Mouse (Mus musculus) layer of hippocampus, adult 2 months (tissue): ENCODE measurements around the gene Cldn2. TPM values are rescaled to one million over a fixed set of nuclear protein-coding genes. Genes with fewer than 3 reads are reported as not detected.

Experiments
- DNase-seq, 2 experiments: peaks; one replicate each; pipeline ENCODE4 v3.0.0; 2022; ENCODE audit warnings: low spot score in 2 of 2
- H3K27ac ChIP-seq: fragments of 200-600 bp; 2 replicates; pipeline ENCODE4 v1.8.1; 2022
- H3K4me3 ChIP-seq: fragments of 200-600 bp; 2 replicates; pipeline ENCODE4 v1.8.1; 2022; ENCODE audit warnings: mild to moderate bottlenecking
- CTCF ChIP-seq: fragments of 200-600 bp; conservative IDR thresholded peaks from 2 replicates; pipeline ENCODE4 v1.8.1; 2022; ENCODE audit warnings: antibody characterized with exemption, mild to moderate bottlenecking, moderate library complexity
- total RNA-seq, 2 experiments: library from RNA; stranded (reverse); gene quantifications; 2 replicates each; pipeline ENCODE4 v1.2.3; 2021

Gene Cldn2
- total RNA-seq, 2 experiments from 2014 or later: 0.34 to 0.82 TPM

- no peak for DNase-seq
- no peak overlapping the region for H3K27ac ChIP-seq
- TF ChIP-seq CTCF: no peak
- H3K4me3 ChIP-seq: no peak overlapping the region
Measured at GRCm38 (mm10) chrX:139815201-139815600, 14.6 kb downstream of the Cldn2 start.

- H3K27ac ChIP-seq: no peak overlapping the region
- DNase-seq: no peak
- TF ChIP-seq CTCF: no peak
- no peak overlapping the region for H3K4me3 ChIP-seq
Measured at GRCm38 (mm10) chrX:139825402-139825801, 24.8 kb downstream of the Cldn2 start.

GRCm38 (mm10) chrX:139826926-139827325 lies 26.3 kb downstream of the Cldn2 start:
- TF ChIP-seq CTCF: no peak
- no peak for DNase-seq
- H3K27ac ChIP-seq: no peak overlapping the region
- no peak overlapping the region for H3K4me3 ChIP-seq

- Histone ChIP-seq H3K4me3 (no peak overlapping the region), H3K27ac (no peak overlapping the region)
- no peak for TF ChIP-seq CTCF
- DNase-seq: no peak
Measured at GRCm38 (mm10) chrX:139828363-139829092, 27.9 kb downstream of the Cldn2 start.

GRCm38 (mm10) chrX:139832464-139832863 lies 31.8 kb downstream of the Cldn2 start:
- DNase-seq: peak; percentile 32 to 44
- peak; percentile 85 for TF ChIP-seq CTCF
- no peak overlapping the region for H3K27ac ChIP-seq
- no peak overlapping the region for H3K4me3 ChIP-seq

DNA sequence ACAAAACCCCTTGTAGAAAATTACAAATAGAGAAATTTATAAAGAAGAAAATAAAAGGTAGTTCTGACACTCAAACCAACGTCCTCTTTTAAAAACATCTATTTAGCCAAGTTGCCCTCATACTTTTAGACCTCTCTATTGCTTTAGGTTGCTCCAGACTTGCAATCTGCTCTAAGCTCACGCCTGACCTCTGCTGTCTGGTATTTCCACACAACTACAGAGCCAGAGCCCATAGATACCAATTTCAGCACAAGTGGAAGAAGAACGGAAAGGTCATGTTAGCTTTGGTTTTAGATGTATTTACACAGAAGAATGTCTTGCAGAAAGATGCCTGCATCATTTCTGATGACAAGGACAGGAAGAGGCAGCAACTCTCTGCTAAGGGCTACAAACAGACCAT lies 38.4 kb downstream of the Cldn2 start:
- TF ChIP-seq CTCF: peak; percentile 59
- no peak for DNase-seq
- no peak overlapping the region for H3K27ac ChIP-seq
- H3K4me3 ChIP-seq: no peak overlapping the region

DNA sequence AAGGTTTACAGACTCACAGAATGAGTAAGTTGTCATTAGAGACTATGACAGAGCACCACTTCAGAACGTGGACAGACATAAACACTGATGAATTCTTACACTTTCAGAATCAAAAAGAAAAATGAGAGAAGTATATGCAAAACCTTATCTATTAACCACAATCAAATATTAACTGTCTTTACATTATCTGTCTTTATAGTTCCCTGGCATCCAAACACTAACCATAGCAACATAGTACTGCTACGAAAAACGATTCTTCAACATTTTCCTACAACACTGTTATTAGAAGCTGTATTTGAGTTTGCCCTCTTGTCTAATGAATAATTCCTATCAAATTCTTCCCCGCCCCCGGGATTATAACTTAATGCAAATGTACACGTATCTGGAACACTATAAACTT lies 40.5 kb downstream of the Cldn2 start:
- no peak for TF ChIP-seq CTCF
- no peak overlapping the region for H3K27ac ChIP-seq
- DNase-seq: no peak
- no peak overlapping the region for H3K4me3 ChIP-seq

- TF ChIP-seq CTCF: no peak
- no peak for DNase-seq
- no peak overlapping the region for H3K27ac ChIP-seq
- no peak overlapping the region for H3K4me3 ChIP-seq
Measured at GRCm38 (mm10) chrX:139854795-139855194, 54.2 kb downstream of the Cldn2 start.

DNA sequence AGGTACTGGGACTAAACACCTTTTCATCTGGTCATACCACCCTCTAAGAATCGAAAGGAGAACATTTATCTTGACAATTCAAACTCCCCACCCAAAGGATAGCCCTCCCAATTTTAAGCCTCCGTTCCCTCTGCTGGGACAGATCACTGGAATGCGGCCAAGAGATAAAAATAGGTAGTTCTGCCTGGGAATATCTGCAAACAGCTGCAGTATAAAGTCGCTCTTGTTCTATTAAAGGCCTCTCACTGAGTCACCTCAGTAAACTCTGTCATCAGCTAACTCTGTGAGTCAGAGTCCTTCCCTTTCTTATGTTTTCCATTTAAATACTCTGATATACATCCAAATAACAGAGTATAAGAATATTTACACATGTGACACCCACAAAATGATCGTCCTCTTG lies 58.8 kb downstream of the Cldn2 start:
- Histone ChIP-seq H3K4me3 (no peak overlapping the region), H3K27ac (no peak overlapping the region)
- TF ChIP-seq CTCF: no peak
- no peak for DNase-seq

Other genes starting within 250 kb of the Cldn2 start
- 10 to 100 TPM; 30.4 to 30.7 TPM for gene Rnf128, start 237.5 kb upstream of the Cldn2 start, total RNA-seq
- 10 to 100 TPM in 1 of 2 experiments, 1 to 10 TPM in 1; 9.8 to 13.9 TPM for gene Tbc1d8b, start 115.8 kb upstream of the Cldn2 start, total RNA-seq
- gene Gm15013, start 86.3 kb upstream of the Cldn2 start, total RNA-seq: not detected
- gene Ripply1, start 18.5 kb upstream of the Cldn2 start, total RNA-seq: not detected
- 1 to 10 TPM; 4.9 to 5.8 TPM for gene Morc4, start 70.8 kb downstream of the Cldn2 start, total RNA-seq
- 10 to 100 TPM; 10.6 to 10.9 TPM for gene Rbm41, start 197.8 kb downstream of the Cldn2 start, total RNA-seq